ENCODE assay signal across 12 mouse cellular contexts in the genomic region with DNA sequence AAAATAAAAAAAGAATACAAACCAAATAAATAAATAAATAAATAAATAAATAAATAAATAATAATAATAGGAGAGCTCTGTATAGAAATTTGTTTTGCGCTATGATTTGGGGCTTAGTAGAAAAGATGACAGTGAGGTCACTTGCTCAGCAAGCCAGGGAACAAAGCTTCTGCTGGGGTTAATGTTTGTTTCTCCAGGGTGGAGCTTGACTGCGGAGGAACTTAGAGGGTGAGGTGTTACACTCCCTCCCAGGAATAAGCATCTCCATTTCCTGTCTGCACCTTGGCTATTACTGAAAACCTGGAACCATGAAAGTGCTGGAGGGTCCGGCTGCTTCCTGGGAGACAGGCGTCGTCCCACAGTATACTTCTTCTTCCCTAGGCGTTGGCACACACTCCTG.
"Had no signal": no experiment of that assay in that cellular context is flagged by ENCODE, and none has a peak within 500 bp of the region (broad histone marks: within the 10 kb centered on the region; RNA-seq: fewer than 3 reads in every experiment).

No protein-coding gene starts in this region.

- H3K4me3 ChIP-seq: liver, embryonic 13.5 days had no signal

- H3K9me3 ChIP-seq: liver, embryonic 13.5 days had no signal

- H3K27ac ChIP-seq: liver, embryonic 13.5 days had no signal

- H3K9ac ChIP-seq: liver, embryonic 13.5 days had no signal

- H3K4me2 ChIP-seq: liver, embryonic 13.5 days; midbrain, embryonic 11.5 days had no signal

- H3K36me3 ChIP-seq: liver, embryonic 13.5 days had no signal

- H3K27me3 ChIP-seq: liver, embryonic 13.5 days had no signal

- DNase-seq: kidney, adult 11 months; kidney, adult 9 months; kidney, postnatal 10 days; liver, embryonic 13.5 days; lung, adult 2 months; lung, postnatal 14 days; lung, postnatal 4 days; midbrain, embryonic 14.5 days; thymus, adult 2 months; thymus, postnatal 14 days; thymus, postnatal 4 days had no signal
